ENCODE assay signal across 12 mouse cellular contexts in the genomic region with DNA sequence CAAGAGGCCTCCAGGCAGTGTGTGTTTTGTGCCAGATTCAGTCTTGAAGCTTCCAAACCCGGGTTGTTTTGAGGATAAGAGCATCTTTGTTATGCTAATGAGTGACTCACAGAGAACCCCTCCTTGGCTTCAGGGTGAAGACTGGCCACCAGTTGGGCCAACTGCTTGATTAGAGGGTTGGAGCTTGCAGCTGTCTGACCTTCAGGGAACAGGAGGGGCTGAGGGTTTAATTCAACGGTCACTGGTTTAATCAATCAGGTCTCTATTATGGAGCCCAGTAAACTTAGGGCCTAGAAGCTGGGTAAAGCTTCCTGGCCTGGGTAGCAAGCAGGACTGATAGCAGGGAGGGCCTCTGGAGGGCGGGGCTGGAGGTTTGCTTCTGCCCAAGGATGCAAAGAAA.
DNase-seq lines count a peak whose midpoint lies in the region; ATAC-seq lines count a peak whose summit lies in the region.
"Had no signal": no experiment of that assay in that cellular context is flagged by ENCODE, and none has a peak within 500 bp of the region (broad histone marks: within the 10 kb centered on the region; RNA-seq: fewer than 3 reads in every experiment).

No protein-coding gene starts in this region.

- 0 out of 2 replicates have a peak, but pooled peaks cover 4% of the 10 kb centered on the region for H3K36me3 ChIP-seq in hindbrain, embryonic 15.5 days
- no peaks in the 10 kb centered on the region for H3K36me3 ChIP-seq in limb, embryonic 10.5 days
- H3K36me3 ChIP-seq: limb, embryonic 15.5 days had no signal

- H3K27me3 ChIP-seq in hindbrain, embryonic 15.5 days: no peaks in the 10 kb centered on the region
- no peaks in the 10 kb centered on the region for H3K27me3 ChIP-seq in limb, embryonic 10.5 days (ENCODE audit: low read depth, poor library complexity, severe bottlenecking)
- H3K27me3 ChIP-seq: limb, embryonic 15.5 days had no signal

- no peak overlapping the region for H3K27ac ChIP-seq in hindbrain, embryonic 15.5 days (replicated peaks)
- no peak overlapping the region for H3K27ac ChIP-seq in limb, embryonic 10.5 days
- H3K27ac ChIP-seq: limb, embryonic 15.5 days had no signal

- DNase-seq in 3T3-L1 (ENCODE audit: low read depth, low spot score) (peak; percentile 39), ES-CJ7 (ENCODE audit: low read depth, low spot score) (peak; percentile 97)
- DNase-seq in embryo, embryonic 11 days: peak; percentile 48
- no peak for DNase-seq in limb, embryonic 10.5 days (ENCODE audit: low spot score)
- DNase-seq in right cerebral cortex, adult 2 months (ENCODE audit: low spot score in 2 of 2): no peak
- DNase-seq in layer of hippocampus, adult 9-11 months: no peak
- DNase-seq in kidney, adult 11 months: no peak
- DNase-seq: heart, adult 11 months; layer of hippocampus, postnatal 36 days; spleen, adult 18-20 months had no signal

- no peak overlapping the region for H3K4me3 ChIP-seq in hindbrain, embryonic 15.5 days
- no peak overlapping the region for H3K4me3 ChIP-seq in limb, embryonic 10.5 days
- H3K4me3 ChIP-seq: limb, embryonic 15.5 days had no signal

- ATAC-seq in hindbrain, embryonic 15.5 days (ENCODE audit: low FRiP score, low read depth): 0 out of 2 replicates have a peak, but pooled peaks have one; percentile 27

- H3K9ac ChIP-seq in hindbrain, embryonic 15.5 days: no peak overlapping the region
- H3K9ac ChIP-seq: limb, embryonic 15.5 days had no signal

- H3K4me1 ChIP-seq in hindbrain, embryonic 15.5 days (replicated peaks): no peaks in the 10 kb centered on the region; the same call in 1 of the 2 replicates
- no peaks in the 10 kb centered on the region for H3K4me1 ChIP-seq in limb, embryonic 10.5 days
- H3K4me1 ChIP-seq: limb, embryonic 15.5 days had no signal

- 14% methylated on average over 3 of the region's 3 CpGs for WGBS in hindbrain, embryonic 15.5 days
- 28% methylated on average over 3 of the region's 3 CpGs for WGBS in limb, embryonic 10.5 days

- H3K9me3 ChIP-seq in hindbrain, embryonic 15.5 days: no peaks in the 10 kb centered on the region
- no peaks in the 10 kb centered on the region for H3K9me3 ChIP-seq in limb, embryonic 10.5 days (replicated peaks)
- H3K9me3 ChIP-seq: limb, embryonic 15.5 days had no signal

- H3K4me2 ChIP-seq in hindbrain, embryonic 15.5 days: no peak overlapping the region
- H3K4me2 ChIP-seq: limb, embryonic 15.5 days had no signal

Comparison
In these comparisons a context has a peak if more than half of its experiments do, and no peak if none do; other contexts are left out.
1. DNase-seq: peak in 3T3-L1 (single experiment), ES-CJ7 (single experiment) and embryo, embryonic 11 days (single experiment); none in limb, embryonic 10.5 days (single experiment), right cerebral cortex, adult 2 months (0 of 2), layer of hippocampus, adult 9-11 months (single experiment) and kidney, adult 11 months (single experiment).